Mouse (Mus musculus) heart, adult 2 months (tissue): ENCODE measurements around the gene Gm37240. TPM values are rescaled to one million over a fixed set of nuclear protein-coding genes. Genes with fewer than 3 reads are reported as not detected.

Source experiments
- DNase-seq, 2 experiments: peaks; one replicate each; pipeline ENCODE4 v3.0.0; 2021
- H3K27ac ChIP-seq: fragments of 200-600 bp; 2 replicates; pipeline ENCODE4 v1.8.1; 2022
- H3K27me3 ChIP-seq: fragments of 200-500 bp; 2 replicates; pipeline ENCODE4 v1.6.1; 2012; ENCODE audit warnings: mild to moderate bottlenecking, low read length, inconsistent platforms, mixed read lengths; ENCODE audit not compliant: control insufficient read depth, insufficient read depth
- H3K36me3 ChIP-seq: fragments of 200-500 bp; 2 replicates; pipeline ENCODE4 v1.6.1; 2012; ENCODE audit warnings: low read length, inconsistent platforms; ENCODE audit not compliant: control insufficient read depth, insufficient read depth
- H3K4me1 ChIP-seq: fragments of 200-500 bp; 2 replicates; pipeline ENCODE4 v1.6.1; 2011; ENCODE audit warnings: low read length; ENCODE audit not compliant: control insufficient read depth, insufficient read depth
- H3K4me3 ChIP-seq: fragments of 200-600 bp; 2 replicates; pipeline ENCODE4 v1.8.1; 2022
- H3K79me2 ChIP-seq: fragments of 200-500 bp; replicated peaks from 2 replicates; pipeline ENCODE4 v1.6.1; 2012; ENCODE audit warnings: mild to moderate bottlenecking, inconsistent platforms, low read length, moderate library complexity, mixed read lengths; ENCODE audit not compliant: control insufficient read depth, insufficient read depth
- H3K9ac ChIP-seq: fragments of 200-500 bp; 2 replicates; pipeline ENCODE4 v1.6.1; 2012; ENCODE audit warnings: low read depth, mild to moderate bottlenecking, control low read depth, inconsistent platforms, low read length, mixed read lengths
- CTCF ChIP-seq: fragments of 200-600 bp; IDR thresholded peaks from 2 replicates; pipeline ENCODE4 v1.8.1; 2022; ENCODE audit warnings: antibody characterized with exemption, mild to moderate bottlenecking, moderate library complexity
- EP300 ChIP-seq: fragments of 200-500 bp; IDR thresholded peaks from 2 replicates; pipeline ENCODE4 v1.6.1; 2011; ENCODE audit warnings: low read depth, low read length, control low read depth; ENCODE audit not compliant: insufficient read depth
- POLR2A ChIP-seq: fragments of 200-500 bp; IDR thresholded peaks from 2 replicates; pipeline ENCODE4 v1.6.1; 2011; ENCODE audit warnings: mild to moderate bottlenecking, low read depth, low read length, control low read depth; ENCODE audit not compliant: insufficient read depth
- WGBS: fragments of 180-500 bp; shearing (Covaris S2); methylation state at CpG from one replicate; pipeline ENCODE4 v1.1.7; 2018; 5-methylcytosine and 5-hydroxymethylcytosine counted together
- intact Hi-C: fragments of 180-260 bp; cut with DNase I; formaldehyde crosslinking; loops from one replicate; pipeline ENCODE4 v1.15.1; 2025
- polyA plus RNA-seq: library from polyadenylated mRNA; depleted of rRNA; stranded (reverse); fragments of >200 nt; gene quantifications from 2 replicates; pipeline ENCODE4 v1.2.3, GENCODE M21; 2012
- total RNA-seq, 2 experiments: library from RNA; stranded (reverse); gene quantifications; 2 replicates each; pipeline ENCODE4 v1.2.3; 2021

Gm37240 gene
- total and polyA plus RNA-seq, 3 experiments, result 25.0 to 45.3 (median 36.6) TPM

- H3K27ac ChIP-seq, result no peak overlapping the region
- TF ChIP-seq POLR2A (no peak), CTCF (no peak), EP300 (no peak)
- WGBS, result 47% methylated on average over 4 of the region's 4 CpGs
- no peaks in the 10 kb centered on the region for H3K79me2 ChIP-seq
- no peak overlapping the region for H3K9ac ChIP-seq
- intact Hi-C loops, result no loop called here
- no peaks in the 10 kb centered on the region for H3K27me3 ChIP-seq
- no peak for DNase-seq
- H3K4me1 ChIP-seq, result no peaks in the 10 kb centered on the region
- H3K4me3 ChIP-seq, result no peak overlapping the region
- H3K36me3 ChIP-seq, result no peaks in the 10 kb centered on the region
Measured at GRCm38 (mm10) chr3:84461687-84462086, 1425.6 kb downstream of the Gm37240 start.

GRCm38 (mm10) chr3:84460952-84461351 lies 1426.4 kb downstream of the Gm37240 start:
- no peaks in the 10 kb centered on the region for H3K27me3 ChIP-seq

GRCm38 (mm10) chr3:84460499-84460898 lies 1426.8 kb downstream of the Gm37240 start:
- H3K79me2 ChIP-seq, result no peaks in the 10 kb centered on the region
- peaks cover 2% of the 10 kb centered on the region; the same call in 1 of the 2 replicates for H3K4me1 ChIP-seq
- no peaks in the 10 kb centered on the region for H3K36me3 ChIP-seq
- TF ChIP-seq CTCF (no peak), EP300 (no peak)
- 49% methylated on average over 3 of the region's 3 CpGs for WGBS
- H3K27me3 ChIP-seq, result no peaks in the 10 kb centered on the region
- H3K27ac ChIP-seq, result no peak overlapping the region
- H3K4me3 ChIP-seq, result no peak overlapping the region
- DNase-seq, result no peak
- no peak overlapping the region for H3K9ac ChIP-seq
- intact Hi-C loops, result no loop called here

More at GRCm38 (mm10) chr3:84460952-84461351, 1426.4 kb downstream of the Gm37240 start:
- TF ChIP-seq CTCF (no peak), EP300 (no peak), POLR2A (no peak)
- Histone ChIP-seq H3K36me3 (no peaks in the 10 kb centered on the region), H3K4me3 (no peak overlapping the region), H3K27ac (no peak overlapping the region), H3K9ac (no peak overlapping the region), H3K4me1 (peaks cover 1% of the 10 kb centered on the region; the same call in 1 of the 2 replicates), H3K79me2 (no peaks in the 10 kb centered on the region)
- intact Hi-C loops, result no loop called here
- 14% methylated on average over 12 of the region's 12 CpGs for WGBS
- DNase-seq, result peak in 1 of 2 experiments; percentile 39

GRCm38 (mm10) chr3:84455733-84456417 lies 1431.4 kb downstream of the Gm37240 start:
- intact Hi-C loops, result loop anchor here (5.0 kb wide), 1 partner anchor 99 kb away; no protein-coding TSS in a partner anchor
- Histone ChIP-seq H3K27me3 (no peaks in the 10 kb centered on the region), H3K9ac (no peak overlapping the region), H3K4me1 (peaks cover 2% of the 10 kb centered on the region; the same call in 1 of the 2 replicates), H3K27ac (peak overlapping the region; percentile 29; the same call in 1 of the 2 replicates), H3K4me3 (no peak overlapping the region), H3K79me2 (no peaks in the 10 kb centered on the region), H3K36me3 (no peaks in the 10 kb centered on the region)
- no peak for DNase-seq
- 39% methylated on average over 12 of the region's 12 CpGs for WGBS
- TF ChIP-seq CTCF (no peak), EP300 (no peak), POLR2A (no peak)

- Histone ChIP-seq H3K36me3 (no peaks in the 10 kb centered on the region), H3K27ac (no peak overlapping the region), H3K27me3 (no peaks in the 10 kb centered on the region), H3K9ac (no peak overlapping the region), H3K4me3 (no peak overlapping the region), H3K79me2 (no peaks in the 10 kb centered on the region), H3K4me1 (peaks cover 2% of the 10 kb centered on the region; the same call in 1 of the 2 replicates)
- intact Hi-C loops, result no loop called here
- WGBS, result 69% methylated on average over 3 of the region's 3 CpGs
- no peak for TF ChIP-seq CTCF
- TF ChIP-seq POLR2A, result no peak
- no peak for TF ChIP-seq EP300
- no peak for DNase-seq
Measured at GRCm38 (mm10) chr3:84450651-84451050, 1436.7 kb downstream of the Gm37240 start.

- DNase-seq, result no peak
- no peak overlapping the region for H3K9ac ChIP-seq
- no peak overlapping the region for H3K4me3 ChIP-seq
- H3K36me3 ChIP-seq, result no peaks in the 10 kb centered on the region
- no peaks in the 10 kb centered on the region for H3K79me2 ChIP-seq
- TF ChIP-seq EP300, result no peak
- no peak for TF ChIP-seq CTCF
- TF ChIP-seq POLR2A, result no peak
- H3K4me1 ChIP-seq, result peaks cover 4% of the 10 kb centered on the region; the same call in 1 of the 2 replicates
- no peaks in the 10 kb centered on the region for H3K27me3 ChIP-seq
- H3K27ac ChIP-seq, result no peak overlapping the region
- WGBS, result 91% methylated on average over 9 of the region's 9 CpGs
- intact Hi-C loops, result no loop called here
Measured at GRCm38 (mm10) chr3:84449015-84449414, 1438.3 kb downstream of the Gm37240 start.
